Mouse (Mus musculus) limb, embryonic 14.5 days (tissue): ENCODE data around the gene Man2b2. TPM values are rescaled to one million over a fixed set of nuclear protein-coding genes. Genes with fewer than 3 reads are reported as not detected.

ENCODE experiments used
- ATAC-seq: fragments of 200-750 bp; cut with Nextera tagmentation; 2 replicates; pipeline ENCODE4 v1.8.0; 2017; ENCODE audit warnings: low read depth, moderate number of reproducible peaks, moderate TSS enrichment; ENCODE audit not compliant: low FRiP score
- DNase-seq: peaks from one replicate; pipeline ENCODE4 v3.0.0-alpha.2; 2015; ENCODE audit warnings: low spot score
- H3K27ac ChIP-seq: fragments of 300-500 bp; sonication (generic); replicated peaks from 2 replicates; pipeline ENCODE4 v1.5.1; 2014; ENCODE audit warnings: low read depth, mild to moderate bottlenecking, low read length, moderate library complexity, mixed read lengths
- H3K27me3 ChIP-seq: fragments of 300-500 bp; sonication (generic); 2 replicates; pipeline ENCODE4 v1.6.1; 2014; ENCODE audit warnings: low read length, mixed read lengths; ENCODE audit not compliant: control insufficient read depth, insufficient read depth
- H3K36me3 ChIP-seq: fragments of 300-500 bp; sonication (generic); 2 replicates; pipeline ENCODE4 v1.6.1; 2014; ENCODE audit warnings: mild to moderate bottlenecking, low read length, moderate library complexity, mixed read lengths; ENCODE audit not compliant: control insufficient read depth, insufficient read depth
- H3K4me1 ChIP-seq: fragments of 300-500 bp; sonication (generic); 2 replicates; pipeline ENCODE4 v1.6.1; 2014; ENCODE audit warnings: antibody characterized with exemption, low read length, mixed read lengths; ENCODE audit not compliant: control insufficient read depth, insufficient read depth
- H3K4me2 ChIP-seq: fragments of 300-500 bp; sonication (generic); replicated peaks from 2 replicates; pipeline ENCODE4 v1.6.1; 2014; ENCODE audit warnings: low read depth, mild to moderate bottlenecking, low read length, moderate library complexity; ENCODE audit not compliant: severe bottlenecking
- H3K4me3 ChIP-seq: fragments of 300-500 bp; sonication (generic); replicated peaks from 2 replicates; pipeline ENCODE4 v1.5.1; 2014; ENCODE audit warnings: low read length
- H3K9ac ChIP-seq: fragments of 300-500 bp; sonication (generic); 2 replicates; pipeline ENCODE4 v1.6.1; 2014; ENCODE audit warnings: mild to moderate bottlenecking, low read depth, low read length, moderate library complexity; ENCODE audit not compliant: severe bottlenecking
- H3K9me3 ChIP-seq: fragments of 300-500 bp; sonication (generic); 2 replicates; pipeline ENCODE4 v1.6.1; 2016; ENCODE audit warnings: low read length; ENCODE audit not compliant: control insufficient read depth
- POLR2A ChIP-seq: fragments of 200-500 bp; IDR thresholded peaks from 2 replicates; pipeline ENCODE4 v1.8.0; 2012; ENCODE audit warnings: inconsistent platforms, mild to moderate bottlenecking, moderate library complexity, borderline replicate concordance; ENCODE audit not compliant: insufficient read depth, insufficient read length; ENCODE audit errors: extremely low read depth
- WGBS: fragments of 180-500 bp; shearing (Covaris S2); extraction: QIAGEN DNeasy Blood & Tissue Kit; methylation state at CpG from one replicate; pipeline ENCODE4 v1.1.7; 2014; 5-methylcytosine and 5-hydroxymethylcytosine counted together
- polyA plus RNA-seq, 2 experiments: library from polyadenylated mRNA; depleted of rRNA in 1 of 2; stranded (reverse) in 1 of 2; unstranded in 1 of 2; fragments of >200 nt; fragmentation: Nextera tagmentation in 1 of 2; extraction: Ambion mirVana in 1 of 2; gene quantifications; 2 replicates each; pipeline versions ENCODE4 v1.2.1 to v1.2.3; 2012 to 2014

Gene Man2b2
- polyA plus RNA-seq, 2 experiments, result 16.5 to 24.2 TPM

DNA sequence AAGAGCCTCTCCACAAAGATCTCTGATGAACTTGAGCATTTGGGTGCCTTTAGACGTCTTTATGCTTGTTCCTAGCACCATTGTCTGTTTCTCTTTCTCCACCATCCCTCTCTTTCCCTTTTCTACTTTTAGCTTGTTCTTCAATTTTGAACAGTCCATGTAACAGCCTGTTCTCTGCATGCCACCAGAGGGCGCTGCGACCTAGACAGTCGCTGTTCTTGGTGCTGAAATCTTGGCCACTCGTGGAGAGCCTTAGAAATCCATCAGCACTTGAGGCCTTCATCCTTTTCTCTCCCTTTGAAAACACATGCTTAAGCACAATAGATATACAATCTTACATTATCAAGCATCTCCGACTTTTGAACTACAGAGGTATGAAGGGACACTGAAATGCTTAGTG lies 5.5 kb upstream of the Man2b2 start:
- no peaks in the 10 kb centered on the region for H3K9me3 ChIP-seq
- H3K9ac ChIP-seq, result no peak overlapping the region
- WGBS, result 2% methylated on average over 6 of the region's 6 CpGs
- no peak for TF ChIP-seq POLR2A
- no peaks in the 10 kb centered on the region for H3K27me3 ChIP-seq
- peaks cover 1% of the 10 kb centered on the region; the same call in 1 of the 2 replicates for H3K4me1 ChIP-seq
- H3K4me3 ChIP-seq, result no peak overlapping the region
- H3K4me2 ChIP-seq, result no peak overlapping the region
- ATAC-seq, result no peak
- no peak overlapping the region for H3K27ac ChIP-seq
- H3K36me3 ChIP-seq, result no peaks in the 10 kb centered on the region
- DNase-seq, result peak; percentile 66

DNA sequence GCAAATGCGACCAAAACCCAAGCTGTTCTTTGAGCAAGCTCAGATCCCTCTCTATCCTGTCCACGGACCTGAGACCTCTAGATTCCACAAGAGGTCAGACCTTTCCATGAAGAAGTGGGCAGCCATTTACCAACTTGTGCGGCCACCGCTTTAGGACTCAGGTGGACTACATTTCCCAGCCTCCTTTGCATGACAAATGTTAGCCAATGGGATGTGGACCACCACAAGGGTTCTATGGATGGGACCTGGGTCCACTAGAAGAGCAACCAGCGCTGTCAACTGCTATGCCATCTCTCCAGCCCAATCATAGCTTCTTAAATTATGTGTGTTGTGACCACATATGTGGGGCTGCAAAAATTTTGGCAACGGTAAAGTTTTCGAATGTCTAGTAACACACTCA lies 819 bp upstream of the Man2b2 start:
- 59% methylated on average over 7 of the region's 7 CpGs for WGBS
- Histone ChIP-seq H3K27me3 (no peaks in the 10 kb centered on the region), H3K27ac (no peak overlapping the region), H3K9ac (no peak overlapping the region), H3K9me3 (no peaks in the 10 kb centered on the region), H3K4me1 (peaks cover 6% of the 10 kb centered on the region; the same call in 1 of the 2 replicates), H3K36me3 (no peaks in the 10 kb centered on the region), H3K4me3 (no peak overlapping the region), H3K4me2 (no peak overlapping the region)
- no peak for TF ChIP-seq POLR2A
- DNase-seq, result no peak
- no peak for ATAC-seq

DNA sequence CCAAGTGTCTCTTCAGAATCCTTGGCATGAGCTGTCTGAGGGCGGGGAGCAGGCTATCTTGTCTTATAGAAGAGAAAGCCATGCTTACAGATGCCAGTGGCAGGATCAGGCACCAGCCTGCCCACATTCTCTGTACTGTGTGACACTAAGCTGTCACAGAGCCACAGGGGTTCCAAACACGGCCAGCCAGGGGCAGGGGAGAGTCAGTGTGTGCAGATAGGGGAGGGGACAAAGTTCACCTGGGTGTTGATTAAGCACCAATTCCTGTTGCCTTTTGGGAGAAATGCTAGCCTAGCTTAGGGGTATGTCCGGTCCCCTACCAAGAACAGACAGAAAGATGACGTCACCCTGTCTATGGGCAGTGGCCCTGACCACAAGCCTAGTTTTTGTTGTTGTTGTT lies 1.4 kb downstream of the Man2b2 start:
- no peak for TF ChIP-seq POLR2A
- H3K27ac ChIP-seq, result no peak overlapping the region
- no peak overlapping the region for H3K9ac ChIP-seq
- WGBS, result 81% methylated on average over 4 of the region's 4 CpGs
- no peak overlapping the region for H3K4me3 ChIP-seq
- ATAC-seq, result no peak
- peaks cover 6% of the 10 kb centered on the region; the same call in 1 of the 2 replicates for H3K4me1 ChIP-seq
- no peaks in the 10 kb centered on the region for H3K36me3 ChIP-seq
- no peak for DNase-seq
- no peak overlapping the region for H3K4me2 ChIP-seq
- H3K9me3 ChIP-seq, result no peaks in the 10 kb centered on the region
- H3K27me3 ChIP-seq, result no peaks in the 10 kb centered on the region

DNA sequence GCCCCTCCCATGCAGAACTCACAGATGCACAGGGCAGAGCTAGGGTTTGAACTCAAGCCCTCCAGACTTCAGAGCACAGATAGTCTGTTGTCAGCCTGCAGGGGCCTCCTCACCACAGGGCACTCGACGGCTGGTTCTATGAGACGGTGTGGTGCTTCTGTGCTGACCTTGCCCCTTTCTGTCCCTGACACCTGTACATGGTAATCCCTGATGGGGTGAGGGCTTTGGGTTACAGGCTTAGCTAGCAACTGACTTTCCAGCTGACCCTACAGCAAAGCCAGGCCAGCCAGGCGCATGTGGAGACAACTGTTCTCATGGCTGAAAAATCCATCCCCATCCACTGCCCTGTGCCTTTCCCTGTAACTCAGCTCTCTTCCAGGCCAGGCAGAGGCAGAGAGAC lies 7.5 kb downstream of the Man2b2 start:
- WGBS, result 89% methylated on average over 4 of the region's 4 CpGs
- Histone ChIP-seq H3K9ac (no peak overlapping the region), H3K4me2 (no peak overlapping the region), H3K9me3 (no peaks in the 10 kb centered on the region), H3K4me1 (no peaks in the 10 kb centered on the region), H3K27me3 (no peaks in the 10 kb centered on the region), H3K27ac (no peak overlapping the region), H3K36me3 (0 out of 2 replicates have a peak, but pooled peaks cover 2% of the 10 kb centered on the region), H3K4me3 (no peak overlapping the region)
- DNase-seq (no peak), ATAC-seq (peak; percentile 51; the same call in 1 of the 2 replicates)
- TF ChIP-seq POLR2A, result no peak

DNA sequence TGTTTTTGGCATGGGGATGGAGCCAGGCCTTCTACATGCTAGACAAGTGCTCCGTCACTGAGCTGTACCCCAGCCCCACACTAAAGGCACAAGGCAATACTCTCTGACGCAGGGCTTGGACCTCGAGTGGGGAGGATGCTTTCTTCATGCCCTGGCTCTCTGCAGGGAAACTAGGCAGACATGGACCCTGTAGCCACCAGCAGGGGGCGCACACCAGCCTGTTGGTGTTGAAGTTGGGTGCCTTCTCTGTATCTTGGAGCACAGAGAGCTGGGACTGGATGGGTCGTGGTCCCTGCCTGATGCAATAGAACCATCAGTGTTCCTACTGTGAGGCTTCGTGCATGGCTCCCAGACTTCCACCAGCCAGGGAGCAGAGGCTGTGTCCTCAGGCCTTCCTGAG lies 10.3 kb downstream of the Man2b2 start:
- H3K27me3 ChIP-seq, result no peaks in the 10 kb centered on the region
- no peak for ATAC-seq
- H3K36me3 ChIP-seq, result 0 out of 2 replicates have a peak, but pooled peaks cover 2% of the 10 kb centered on the region
- H3K9me3 ChIP-seq, result no peaks in the 10 kb centered on the region
- H3K4me2 ChIP-seq, result no peak overlapping the region
- no peak for DNase-seq
- H3K9ac ChIP-seq, result no peak overlapping the region
- H3K4me3 ChIP-seq, result no peak overlapping the region
- no peak for TF ChIP-seq POLR2A
- no peaks in the 10 kb centered on the region for H3K4me1 ChIP-seq
- H3K27ac ChIP-seq, result no peak overlapping the region
- WGBS, result 43% methylated on average over 6 of the region's 6 CpGs

DNA sequence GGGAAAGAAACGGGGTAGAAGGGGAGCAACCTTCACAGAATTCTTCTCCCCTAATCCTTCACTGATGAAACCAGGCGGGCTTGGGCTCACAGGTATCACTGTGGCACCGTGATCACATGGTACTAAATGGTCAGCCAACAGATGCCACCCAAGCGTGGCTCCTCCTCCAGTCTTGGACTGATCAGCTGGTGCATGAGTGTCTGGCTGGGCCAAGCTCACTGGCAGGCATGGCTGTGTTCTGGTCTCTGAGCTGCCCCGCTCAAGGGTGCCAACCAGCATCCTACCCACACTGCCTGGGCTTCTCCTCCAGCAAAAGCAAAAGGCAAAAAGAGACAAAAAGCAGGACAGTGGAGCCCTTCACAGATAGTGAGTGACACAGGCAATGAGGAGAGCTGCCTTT lies 10.7 kb downstream of the Man2b2 start:
- Histone ChIP-seq H3K4me2 (no peak overlapping the region), H3K4me3 (no peak overlapping the region), H3K9ac (no peak overlapping the region), H3K9me3 (no peaks in the 10 kb centered on the region), H3K36me3 (0 out of 2 replicates have a peak, but pooled peaks cover 2% of the 10 kb centered on the region), H3K4me1 (no peaks in the 10 kb centered on the region), H3K27ac (no peak overlapping the region), H3K27me3 (no peaks in the 10 kb centered on the region)
- no peak for TF ChIP-seq POLR2A
- WGBS, result 90% methylated on average over 5 of the region's 5 CpGs
- DNase-seq (no peak), ATAC-seq (no peak)
